Mouse (Mus musculus): ENCODE data around the gene Vstm2a.

- TF ChIP-seq CTCF (IDR thresholded peaks at IDR 0.05; ENCODE audit: extremely low read depth, insufficient read length, insufficient replicate concordance, low read depth, low read length) = no peak
- TF ChIP-seq POLR2A (IDR thresholded peaks at IDR 0.05; ENCODE audit: low read depth, low read length) = no peak
Measured at GRCm38 (mm10) chr11:16345179-16345578, 87.7 kb downstream of the Vstm2a start.

Measured in small intestine, adult 2 months (tissue).